Mouse (Mus musculus): ENCODE measurements around the gene Trpc7.

DNA sequence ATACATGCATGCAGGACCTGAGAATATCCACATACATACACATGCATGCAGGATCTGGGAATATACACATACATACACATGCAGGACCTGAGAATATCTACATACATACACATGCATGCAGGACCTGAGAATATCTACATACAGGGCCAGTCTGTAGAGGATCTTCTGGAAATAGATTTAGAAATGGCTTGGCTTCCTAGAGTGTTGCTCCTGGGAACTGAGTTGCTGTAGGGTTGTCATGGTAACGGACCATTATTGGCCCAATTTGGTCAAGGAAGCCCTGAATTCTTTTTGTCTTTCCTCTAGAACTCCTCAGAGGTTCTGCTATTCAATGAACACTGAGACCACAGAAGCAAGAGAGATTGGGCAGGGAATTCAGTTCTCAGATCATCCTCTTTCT, 113.2 kb downstream of the Trpc7 start:
- TF ChIP-seq POLR2A (IDR thresholded peaks at IDR 0.05; ENCODE audit: extremely low read depth, insufficient read depth, low read length) (no peak), CTCF (IDR thresholded peaks at IDR 0.05; ENCODE audit: low read depth, low read length) (no peak)

Data from liver, adult 2 months (tissue).